Mouse (Mus musculus): ENCODE data around the gene Sp1. TPM values are rescaled to one million over a fixed set of nuclear protein-coding genes. Genes with fewer than 3 reads are reported as not detected.

The Sp1 gene
- total and polyA plus RNA-seq, 2 experiments from 2014 or later = 2.8 to 20.9 TPM

GRCm38 (mm10) chr15:102392520-102392919 is 13.4 kb upstream of the Sp1 start:
- Histone ChIP-seq H3K9ac (replicated peaks; ENCODE audit: low read length, poor library complexity, severe bottlenecking) (no peak overlapping the region), H3K4me3 (ENCODE audit: low read depth, low read length) (no peak overlapping the region), H3K36me3 (ENCODE audit: insufficient read depth, low read length) (no peaks in the 10 kb centered on the region), H3K27me3 (ENCODE audit: insufficient read depth, low read length) (no peaks in the 10 kb centered on the region), H3K27ac (ENCODE audit: low read depth, low read length) (no peak overlapping the region), H3K4me1 (ENCODE audit: insufficient read depth, low read length) (no peaks in the 10 kb centered on the region), H3K9me3 (ENCODE audit: low read length) (no peaks in the 10 kb centered on the region), H3K4me2 (ENCODE audit: low read depth, low read length, poor library complexity, severe bottlenecking) (no peak overlapping the region)
- 22% methylated on average over 2 of the region's 2 CpGs for WGBS
- DNase-seq (ENCODE audit: low spot score) (no peak), ATAC-seq (ENCODE audit: low FRiP score) (no peak)
- TF ChIP-seq CTCF (IDR thresholded peaks at IDR 0.05) = no peak

GRCm38 (mm10) chr15:102393584-102394014 is 12.3 kb upstream of the Sp1 start:
- DNase-seq (ENCODE audit: low spot score) = no peak
- Histone ChIP-seq H3K27me3 (ENCODE audit: insufficient read depth, low read length) (no peaks in the 10 kb centered on the region), H3K9ac (replicated peaks; ENCODE audit: low read length, poor library complexity, severe bottlenecking) (no peak overlapping the region), H3K27ac (ENCODE audit: low read depth, low read length) (no peak overlapping the region), H3K36me3 (ENCODE audit: insufficient read depth, low read length) (no peaks in the 10 kb centered on the region), H3K4me1 (ENCODE audit: insufficient read depth, low read length) (no peaks in the 10 kb centered on the region), H3K9me3 (ENCODE audit: low read length) (no peaks in the 10 kb centered on the region), H3K4me2 (ENCODE audit: low read depth, low read length, poor library complexity, severe bottlenecking) (no peak overlapping the region), H3K4me3 (ENCODE audit: low read depth, low read length) (no peak overlapping the region)
- no peak for ATAC-seq (ENCODE audit: low FRiP score)
- no peak for TF ChIP-seq CTCF (IDR thresholded peaks at IDR 0.05)

- H3K9me3 ChIP-seq (ENCODE audit: low read length) = no peaks in the 10 kb centered on the region
- no peak overlapping the region for H3K9ac ChIP-seq (replicated peaks; ENCODE audit: low read length, poor library complexity, severe bottlenecking)
- TF ChIP-seq CTCF (IDR thresholded peaks at IDR 0.05) = no peak
- H3K27ac ChIP-seq (ENCODE audit: low read depth, low read length) = no peak overlapping the region
- 6% methylated on average over 3 of the region's 3 CpGs for WGBS
- no peak overlapping the region for H3K4me2 ChIP-seq (ENCODE audit: low read depth, low read length, poor library complexity, severe bottlenecking)
- no peaks in the 10 kb centered on the region for H3K4me1 ChIP-seq (ENCODE audit: insufficient read depth, low read length)
- no peak overlapping the region for H3K4me3 ChIP-seq (ENCODE audit: low read depth, low read length)
- H3K36me3 ChIP-seq (ENCODE audit: insufficient read depth, low read length) = no peaks in the 10 kb centered on the region
- H3K27me3 ChIP-seq (ENCODE audit: insufficient read depth, low read length) = no peaks in the 10 kb centered on the region
- no peak for ATAC-seq (ENCODE audit: low FRiP score)
- DNase-seq (ENCODE audit: low spot score) = no peak
Observed at GRCm38 (mm10) chr15:102395061-102395460, 10.9 kb upstream of the Sp1 start.

GRCm38 (mm10) chr15:102398629-102399028 is 7.3 kb upstream of the Sp1 start:
- DNase-seq (ENCODE audit: low spot score) (no peak), ATAC-seq (ENCODE audit: low FRiP score) (no peak)
- H3K27me3 ChIP-seq (ENCODE audit: insufficient read depth, low read length) = no peaks in the 10 kb centered on the region
- no peaks in the 10 kb centered on the region for H3K9me3 ChIP-seq (ENCODE audit: low read length)
- H3K4me1 ChIP-seq (ENCODE audit: insufficient read depth, low read length) = no peaks in the 10 kb centered on the region
- H3K4me2 ChIP-seq (ENCODE audit: low read depth, low read length, poor library complexity, severe bottlenecking) = no peak overlapping the region
- H3K9ac ChIP-seq (replicated peaks; ENCODE audit: low read length, poor library complexity, severe bottlenecking) = no peak overlapping the region
- H3K4me3 ChIP-seq (ENCODE audit: low read depth, low read length) = no peak overlapping the region
- H3K36me3 ChIP-seq (ENCODE audit: insufficient read depth, low read length) = no peaks in the 10 kb centered on the region
- H3K27ac ChIP-seq (ENCODE audit: low read depth, low read length) = no peak overlapping the region
- 26% methylated on average over 5 of the region's 5 CpGs for WGBS
- no peak for TF ChIP-seq CTCF (IDR thresholded peaks at IDR 0.05)

- ATAC-seq (ENCODE audit: low FRiP score) = no peak
- H3K9ac ChIP-seq (replicated peaks; ENCODE audit: low read length, poor library complexity, severe bottlenecking) = 0 out of 2 replicates have a peak overlapping the region, but pooled peaks have one; percentile 2
Observed at GRCm38 (mm10) chr15:102399229-102400221, 6.4 kb upstream of the Sp1 start.

GRCm38 (mm10) chr15:102400476-102401045 is 5.4 kb upstream of the Sp1 start:
- Histone ChIP-seq H3K4me1 (ENCODE audit: insufficient read depth, low read length) (no peaks in the 10 kb centered on the region), H3K4me3 (ENCODE audit: low read depth, low read length) (no peak overlapping the region), H3K36me3 (ENCODE audit: insufficient read depth, low read length) (no peaks in the 10 kb centered on the region), H3K9ac (replicated peaks; ENCODE audit: low read length, poor library complexity, severe bottlenecking) (no peak overlapping the region), H3K27ac (ENCODE audit: low read depth, low read length) (no peak overlapping the region), H3K9me3 (ENCODE audit: low read length) (no peaks in the 10 kb centered on the region), H3K4me2 (ENCODE audit: low read depth, low read length, poor library complexity, severe bottlenecking) (no peak overlapping the region), H3K27me3 (ENCODE audit: insufficient read depth, low read length) (no peaks in the 10 kb centered on the region)
- WGBS = 81% methylated on average over 10 of the region's 10 CpGs
- DNase-seq (ENCODE audit: low spot score) (no peak), ATAC-seq (ENCODE audit: low FRiP score) (no peak)
- no peak for TF ChIP-seq CTCF (IDR thresholded peaks at IDR 0.05)

More at GRCm38 (mm10) chr15:102399229-102400221, 6.4 kb upstream of the Sp1 start:
- no peaks in the 10 kb centered on the region for H3K27me3 ChIP-seq (ENCODE audit: insufficient read depth, low read length)
- no peaks in the 10 kb centered on the region for H3K36me3 ChIP-seq (ENCODE audit: insufficient read depth, low read length)
- peak overlapping the region; percentile 27; the same call in 1 of the 2 replicates for H3K4me3 ChIP-seq (ENCODE audit: low read depth, low read length)
- peak overlapping the region; percentile 55; the same call in 1 of the 2 replicates for H3K27ac ChIP-seq (ENCODE audit: low read depth, low read length)
- 7% methylated on average over 34 of the region's 34 CpGs for WGBS
- H3K4me2 ChIP-seq (ENCODE audit: low read depth, low read length, poor library complexity, severe bottlenecking) = peak overlapping the region; percentile 53
- H3K4me1 ChIP-seq (ENCODE audit: insufficient read depth, low read length) = no peaks in the 10 kb centered on the region
- no peaks in the 10 kb centered on the region for H3K9me3 ChIP-seq (ENCODE audit: low read length)
- no peak for TF ChIP-seq CTCF (IDR thresholded peaks at IDR 0.05)
- peak; percentile 59 for DNase-seq (ENCODE audit: low spot score)

All from midbrain, postnatal 0 days (tissue).